Mouse (Mus musculus): ENCODE results near the gene Spata31d1b.
A peak's percentile ranks its signal among the peaks of the same experiment; 100 is the strongest.

- TF ChIP-seq ZNF384 (IDR thresholded peaks at IDR 0.05; ENCODE audit: low read depth, low read length), result no peak
- no peak for TF ChIP-seq POLR2AphosphoS5 (IDR thresholded peaks at IDR 0.05; ENCODE audit: borderline replicate concordance, low read depth, low read length)
- TF ChIP-seq TCF12 (IDR thresholded peaks at IDR 0.05; ENCODE audit: low read depth, low read length), result 0 out of 2 replicates have a peak, but pooled peaks have one; percentile 9
- no peak for TF ChIP-seq CTCF (IDR thresholded peaks at IDR 0.05 in 2 of 3, conservative IDR thresholded peaks at IDR 0.05 in 1 of 3; ENCODE audit: control insufficient read depth in 1 of 3, insufficient read depth in 1 of 3, low read depth in 2 of 3, low read length in 3 of 3, poor library complexity in 1 of 3, severe bottlenecking in 1 of 3)
- TF ChIP-seq SIN3A (IDR thresholded peaks at IDR 0.05; ENCODE audit: low read length), result peak; percentile 25; the same call in 1 of the 2 replicates
- no peak for TF ChIP-seq RAD21 (IDR thresholded peaks at IDR 0.05; ENCODE audit: low read depth, low read length)
- TF ChIP-seq EP300 (IDR thresholded peaks at IDR 0.05; ENCODE audit: low read depth in 1 of 2, low read length in 2 of 2), result peak; percentile 28 to 41; a peak in 2 of 4 replicates
- no peak for TF ChIP-seq POLR2A (IDR thresholded peaks at IDR 0.05; ENCODE audit: control insufficient read depth in 1 of 2, insufficient read depth in 1 of 2, low read depth in 1 of 2, low read length in 2 of 2, poor library complexity in 1 of 2)
- no peak for TF ChIP-seq E2F4 (IDR thresholded peaks at IDR 0.05; ENCODE audit: borderline replicate concordance, low read depth, low read length)
These were observed 39.8 kb upstream of the Spata31d1b start for GRCm38 (mm10) chr13:59672248-59672647.
